Mouse (Mus musculus) G1E-ER4 (cell line): Measurements from ENCODE around the gene Prg4. TPM values are rescaled to one million over a fixed set of nuclear protein-coding genes. Genes with fewer than 3 reads are reported as not detected.

Experiments used
- GATA1 ChIP-seq: IDR thresholded peaks from one replicate; pipeline ENCODE4 v1.8.0; 2012; ENCODE audit warnings: low read length, inconsistent platforms
- polyA plus RNA-seq: library from polyadenylated mRNA; stranded (reverse); fragments of >175 nt; gene quantifications from 2 replicates; pipeline ENCODE4 v1.2.3, GENCODE M21; 2012

The Prg4 gene
- polyA plus RNA-seq, 1 experiment: 0.03 TPM

DNA sequence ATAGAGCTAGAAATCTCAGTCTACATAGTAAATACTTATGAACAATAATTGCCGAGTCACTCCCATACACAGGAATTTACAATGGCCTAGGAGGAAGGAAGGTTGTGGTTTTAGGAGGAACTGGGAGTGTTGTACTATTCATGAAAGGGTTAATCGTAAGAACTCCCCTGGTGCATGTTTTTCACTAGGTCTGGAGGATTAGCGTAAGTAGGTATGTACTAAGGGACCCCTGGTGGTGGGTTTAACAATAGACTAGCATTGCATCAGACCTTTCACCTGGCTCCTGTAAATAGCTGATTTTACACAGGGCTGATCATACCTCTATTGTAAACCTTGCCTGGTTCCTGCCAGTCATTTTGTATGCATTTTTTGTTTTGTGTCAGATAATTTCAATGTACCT, 39.7 kb downstream of the Prg4 start:
- TF ChIP-seq GATA1: no peak

DNA sequence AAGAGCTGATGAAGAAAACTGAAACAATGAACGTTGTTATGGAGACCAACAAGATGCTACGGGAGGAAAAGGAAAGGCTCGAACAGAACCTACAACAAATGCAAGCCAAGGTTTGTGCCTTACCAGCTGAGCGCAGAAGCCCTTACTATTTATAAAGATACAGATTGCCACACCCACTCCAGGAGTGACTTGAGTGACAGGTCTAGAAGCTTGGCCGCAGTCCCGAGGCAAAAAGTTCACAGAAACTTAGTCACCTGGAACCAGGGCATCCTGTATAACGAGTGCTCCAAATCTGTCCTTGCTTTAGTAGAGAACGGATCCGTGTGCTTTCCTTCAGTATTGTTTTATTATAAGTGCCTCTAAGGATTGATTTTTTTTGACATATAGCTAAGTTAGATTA, 40.3 kb downstream of the Prg4 start:
- no peak for TF ChIP-seq GATA1

DNA sequence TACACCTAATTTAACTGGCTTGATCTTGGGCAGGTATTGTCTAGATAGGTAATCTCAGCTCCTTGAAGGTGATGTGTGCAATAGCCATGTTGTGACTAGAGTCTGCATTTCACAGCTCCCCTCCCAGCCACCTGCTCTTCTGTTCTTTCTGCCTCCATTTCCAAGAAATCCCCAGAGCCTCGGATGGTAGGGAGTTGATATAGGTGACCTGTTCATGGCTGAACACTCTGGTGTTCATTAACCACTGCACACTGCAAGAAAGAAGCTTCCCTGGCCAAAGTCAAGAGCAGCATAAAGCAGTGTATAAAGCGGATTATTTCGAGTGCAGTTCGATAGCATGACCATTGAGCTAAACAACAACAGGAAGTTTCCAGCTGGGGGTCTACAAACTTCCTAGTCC, 47.5 kb downstream of the Prg4 start:
- TF ChIP-seq GATA1: no peak

DNA sequence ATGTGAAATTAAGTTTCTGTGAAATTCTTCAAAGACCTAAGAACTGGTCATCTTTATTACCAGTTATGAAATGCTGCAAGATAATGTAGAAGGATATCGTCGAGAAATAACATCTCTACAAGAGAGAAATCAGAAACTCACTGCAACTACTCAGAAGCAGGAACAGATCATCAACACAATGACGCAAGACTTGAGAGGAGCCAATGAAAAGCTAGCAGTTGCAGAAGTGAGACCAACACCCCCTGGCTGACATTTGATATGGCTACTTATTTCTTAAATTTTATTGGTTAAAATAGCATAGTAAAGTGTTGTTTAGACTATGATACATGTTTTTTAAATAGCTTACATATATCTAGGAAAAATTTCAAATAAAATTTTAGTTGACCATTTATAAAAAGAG, 50.0 kb downstream of the Prg4 start:
- TF ChIP-seq GATA1: no peak

DNA sequence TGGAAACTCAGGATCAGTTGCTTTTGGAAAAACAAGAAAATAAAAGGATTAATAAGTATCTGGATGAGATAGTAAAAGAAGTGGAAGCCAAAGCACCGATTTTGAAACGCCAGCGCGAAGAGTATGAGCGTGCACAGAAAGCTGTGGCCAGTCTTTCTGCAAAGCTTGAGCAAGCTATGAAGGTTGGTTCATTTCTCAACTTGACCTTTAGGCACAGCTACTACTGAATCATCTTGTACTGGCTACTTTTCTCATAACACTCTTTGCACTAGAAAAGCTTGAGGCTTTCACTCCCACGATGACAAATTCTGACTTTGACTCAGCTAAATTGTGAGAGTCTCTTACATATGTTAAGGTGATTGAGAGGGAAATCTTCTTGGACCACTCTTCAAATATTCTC, 56.0 kb downstream of the Prg4 start:
- TF ChIP-seq GATA1: no peak

DNA sequence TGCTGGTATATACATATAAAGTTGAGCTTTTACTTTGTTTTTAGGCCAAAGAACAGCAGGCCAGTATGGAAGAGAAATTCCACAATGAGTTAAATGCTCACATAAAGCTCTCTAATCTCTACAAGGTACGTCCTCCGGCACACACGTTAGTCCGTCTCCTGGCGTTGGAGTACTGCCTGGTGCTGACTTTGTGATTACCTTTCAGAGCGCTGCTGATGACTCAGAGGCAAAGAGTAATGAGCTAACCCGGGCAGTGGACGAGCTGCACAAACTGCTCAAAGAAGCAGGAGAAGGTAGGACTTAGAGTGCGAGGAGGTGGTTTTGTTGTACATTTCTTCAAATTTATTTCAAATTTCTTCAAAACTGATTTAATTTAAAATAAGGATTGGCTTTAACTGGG, 58.7 kb downstream of the Prg4 start:
- no peak for TF ChIP-seq GATA1

DNA sequence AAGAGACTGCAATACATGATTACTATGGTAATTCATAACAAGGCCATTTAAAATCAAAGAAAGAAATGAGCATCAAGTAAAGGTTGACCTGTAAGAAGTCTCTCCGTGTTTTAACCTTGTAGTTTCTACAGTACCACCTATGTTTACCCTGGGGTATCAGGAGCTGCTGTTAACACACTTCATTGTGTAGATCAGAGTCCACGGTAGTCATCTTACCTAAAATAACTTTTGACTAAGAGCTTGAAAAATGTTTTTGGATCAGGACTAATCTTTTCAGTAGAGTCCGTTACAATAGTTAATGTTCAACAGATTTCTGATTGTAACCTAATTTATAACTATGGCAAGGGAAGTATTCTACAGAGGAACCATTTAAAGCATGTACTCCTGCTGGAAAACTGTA, 61.4 kb downstream of the Prg4 start:
- TF ChIP-seq GATA1: no peak

DNA sequence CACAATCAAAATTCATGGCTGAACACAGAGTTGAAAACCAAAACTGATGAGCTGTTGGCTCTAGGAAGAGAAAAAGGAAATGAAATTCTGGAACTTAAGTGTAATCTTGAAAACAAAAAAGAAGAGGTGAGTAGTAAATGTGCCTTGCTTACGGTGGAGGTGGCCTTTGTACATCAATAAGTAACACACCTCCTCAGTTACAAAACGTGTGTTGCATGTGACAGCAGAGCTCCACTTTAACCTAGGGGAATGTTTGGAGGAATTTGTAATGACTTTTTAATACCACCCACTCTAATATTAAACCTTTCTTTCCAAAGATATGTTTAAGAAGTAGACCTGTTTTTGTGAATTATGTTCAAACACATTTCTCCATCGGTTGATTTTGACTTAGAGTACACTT, 62.1 kb downstream of the Prg4 start:
- no peak for TF ChIP-seq GATA1

Other genes with a start within 250 kb of the Prg4 start
- gene Pdc, start 146.7 kb downstream of the Prg4 start, polyA plus RNA-seq: not detected in 2 replicates
- 177 and 318 TPM in 2 replicates for gene Tpr, start 73.3 kb downstream of the Prg4 start, polyA plus RNA-seq
- gene Odr4, start 73.1 kb downstream of the Prg4 start, polyA plus RNA-seq: 8.2 and 11.6 TPM in 2 replicates